Mouse (Mus musculus): Measurements from ENCODE around the gene Spata17. TPM values are rescaled to one million over a fixed set of nuclear protein-coding genes. Genes with fewer than 3 reads are reported as not detected.

Gene Spata17
- polyA plus RNA-seq, 1 experiment from 2014 or later: 2.0 TPM

GRCm38 (mm10) chr1:187235161-187235560, 19.9 kb upstream of the Spata17 start:
- no peaks in the 10 kb centered on the region for H3K4me1 ChIP-seq (replicated peaks; ENCODE audit: control insufficient read depth, insufficient read depth, low read length)
- H3K9me3 ChIP-seq (ENCODE audit: control insufficient read depth, low read length): no peaks in the 10 kb centered on the region
- WGBS: over 99% methylated on average over 3 of the region's 3 CpGs
- DNase-seq (ENCODE audit: low spot score) (no peak), ATAC-seq (replicated peaks; ENCODE audit: low FRiP score) (no peak)
- H3K36me3 ChIP-seq (ENCODE audit: control insufficient read depth, insufficient read depth, low read length): no peaks in the 10 kb centered on the region; the same call in 1 of the 2 replicates
- no peak overlapping the region for H3K9ac ChIP-seq (ENCODE audit: low read length)
- no peak overlapping the region for H3K4me2 ChIP-seq (ENCODE audit: low read depth, low read length, severe bottlenecking)
- no peak overlapping the region for H3K27ac ChIP-seq (ENCODE audit: low read depth, low read length)
- H3K27me3 ChIP-seq (ENCODE audit: control insufficient read depth, insufficient read depth, low read length): no peaks in the 10 kb centered on the region
- H3K4me3 ChIP-seq (ENCODE audit: low read depth, low read length): no peak overlapping the region

- DNase-seq (ENCODE audit: low spot score): no peak
- H3K9me3 ChIP-seq (ENCODE audit: control insufficient read depth, low read length): no peaks in the 10 kb centered on the region
- H3K36me3 ChIP-seq (ENCODE audit: control insufficient read depth, insufficient read depth, low read length): no peaks in the 10 kb centered on the region; the same call in 1 of the 2 replicates
- WGBS: 72% methylated on average over 7 of the region's 7 CpGs
- H3K4me3 ChIP-seq (ENCODE audit: low read depth, low read length): no peak overlapping the region
- no peak overlapping the region for H3K9ac ChIP-seq (ENCODE audit: low read length)
- H3K27ac ChIP-seq (ENCODE audit: low read depth, low read length): no peak overlapping the region
- H3K4me1 ChIP-seq (replicated peaks; ENCODE audit: control insufficient read depth, insufficient read depth, low read length): no peaks in the 10 kb centered on the region
- H3K27me3 ChIP-seq (ENCODE audit: control insufficient read depth, insufficient read depth, low read length): no peaks in the 10 kb centered on the region
- no peak for ATAC-seq (replicated peaks; ENCODE audit: low FRiP score)
- no peak overlapping the region for H3K4me2 ChIP-seq (ENCODE audit: low read depth, low read length, severe bottlenecking)
These were observed 17.8 kb upstream of the Spata17 start for GRCm38 (mm10) chr1:187232996-187233615.

- 90% methylated on average over 14 of the region's 14 CpGs for WGBS
- H3K27me3 ChIP-seq (ENCODE audit: control insufficient read depth, insufficient read depth, low read length): no peaks in the 10 kb centered on the region
- H3K4me1 ChIP-seq (replicated peaks; ENCODE audit: control insufficient read depth, insufficient read depth, low read length): no peaks in the 10 kb centered on the region
- no peak overlapping the region for H3K9ac ChIP-seq (ENCODE audit: low read length)
- H3K4me2 ChIP-seq (ENCODE audit: low read depth, low read length, severe bottlenecking): no peak overlapping the region
- H3K36me3 ChIP-seq (ENCODE audit: control insufficient read depth, insufficient read depth, low read length): no peaks in the 10 kb centered on the region
- no peak for DNase-seq (ENCODE audit: low spot score)
- no peak overlapping the region for H3K27ac ChIP-seq (ENCODE audit: low read depth, low read length)
- H3K9me3 ChIP-seq (ENCODE audit: control insufficient read depth, low read length): no peaks in the 10 kb centered on the region
- no peak for ATAC-seq (replicated peaks; ENCODE audit: low FRiP score)
- H3K4me3 ChIP-seq (ENCODE audit: low read depth, low read length): no peak overlapping the region
These were observed 17.1 kb upstream of the Spata17 start for GRCm38 (mm10) chr1:187232196-187232955.

DNA sequence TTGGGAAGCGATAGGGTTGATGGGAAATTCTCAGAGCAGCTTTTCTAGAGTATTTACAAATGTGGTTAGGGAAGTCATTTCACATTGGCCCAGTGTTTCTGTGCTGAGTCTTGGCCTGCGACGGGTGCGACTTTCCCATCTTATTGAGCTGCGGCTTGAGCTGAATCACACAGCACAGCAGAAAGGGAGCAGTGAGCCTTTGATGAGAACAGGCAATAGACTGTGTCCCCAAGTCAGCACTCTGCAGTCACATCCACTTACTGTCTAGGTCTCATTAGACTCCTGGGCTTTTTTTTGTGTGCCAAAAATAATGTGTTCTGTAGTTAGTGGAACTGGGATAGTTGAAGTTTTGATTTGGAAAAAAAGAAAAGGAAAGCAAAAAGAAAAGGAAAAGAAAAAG, 15.0 kb upstream of the Spata17 start:
- Histone ChIP-seq H3K36me3 (ENCODE audit: control insufficient read depth, insufficient read depth, low read length) (no peaks in the 10 kb centered on the region; the same call in 1 of the 2 replicates), H3K4me1 (replicated peaks; ENCODE audit: control insufficient read depth, insufficient read depth, low read length) (no peaks in the 10 kb centered on the region), H3K9ac (ENCODE audit: low read length) (no peak overlapping the region), H3K27ac (ENCODE audit: low read depth, low read length) (no peak overlapping the region), H3K27me3 (ENCODE audit: control insufficient read depth, insufficient read depth, low read length) (no peaks in the 10 kb centered on the region), H3K4me2 (ENCODE audit: low read depth, low read length, severe bottlenecking) (no peak overlapping the region), H3K4me3 (ENCODE audit: low read depth, low read length) (no peak overlapping the region), H3K9me3 (ENCODE audit: control insufficient read depth, low read length) (no peaks in the 10 kb centered on the region)
- 93% methylated on average over 5 of the region's 5 CpGs for WGBS
- no peak for DNase-seq (ENCODE audit: low spot score)
- no peak for ATAC-seq (replicated peaks; ENCODE audit: low FRiP score)

DNA sequence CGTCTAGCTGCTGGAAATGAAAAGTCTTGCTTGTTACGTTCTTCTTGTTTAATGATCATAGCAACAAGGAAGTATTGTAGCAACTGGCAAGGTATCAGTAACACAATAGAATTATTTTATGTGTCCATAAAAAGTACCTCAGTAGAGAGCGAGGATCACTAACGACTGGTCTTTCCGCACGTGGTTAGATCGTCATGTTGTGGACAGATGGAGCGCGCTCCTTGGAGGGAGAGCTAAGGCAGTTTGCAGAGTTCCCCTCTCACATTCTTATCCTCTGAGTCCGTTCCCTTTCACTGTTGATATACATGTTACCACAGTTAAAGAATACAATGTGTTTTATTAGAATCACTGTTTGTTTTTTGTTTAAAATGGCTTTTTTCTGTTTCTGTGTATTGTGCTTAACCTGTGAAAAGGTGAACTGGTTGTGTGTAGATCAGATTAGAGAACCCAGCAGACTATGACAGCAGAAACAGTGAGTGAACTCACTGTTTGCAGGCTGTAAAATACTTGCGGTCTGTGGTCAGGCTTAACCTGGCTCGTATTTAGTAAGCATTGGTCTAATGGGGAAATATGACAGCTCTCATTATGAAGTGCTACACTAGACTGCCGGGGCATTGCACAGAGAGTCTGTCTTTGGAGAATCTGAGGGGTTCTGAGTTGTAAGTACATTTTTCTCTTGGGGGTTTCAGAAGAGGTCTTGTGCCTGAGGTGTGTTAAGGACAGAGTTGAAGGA, 13.3 kb upstream of the Spata17 start:
- H3K36me3 ChIP-seq (ENCODE audit: control insufficient read depth, insufficient read depth, low read length): no peaks in the 10 kb centered on the region; the same call in 1 of the 2 replicates
- no peak for ATAC-seq (replicated peaks; ENCODE audit: low FRiP score)
- 90% methylated on average over 13 of the region's 13 CpGs for WGBS

GRCm38 (mm10) chr1:187226328-187227025, 11.2 kb upstream of the Spata17 start:
- H3K4me1 ChIP-seq (replicated peaks; ENCODE audit: control insufficient read depth, insufficient read depth, low read length): no peaks in the 10 kb centered on the region
- H3K36me3 ChIP-seq (ENCODE audit: control insufficient read depth, insufficient read depth, low read length): no peaks in the 10 kb centered on the region; the same call in 1 of the 2 replicates
- WGBS: 83% methylated on average over 11 of the region's 11 CpGs
- no peak overlapping the region for H3K4me3 ChIP-seq (ENCODE audit: low read depth, low read length)
- no peak overlapping the region for H3K9ac ChIP-seq (ENCODE audit: low read length)
- no peak for DNase-seq (ENCODE audit: low spot score)
- no peaks in the 10 kb centered on the region for H3K27me3 ChIP-seq (ENCODE audit: control insufficient read depth, insufficient read depth, low read length)
- no peak overlapping the region for H3K4me2 ChIP-seq (ENCODE audit: low read depth, low read length, severe bottlenecking)
- no peak overlapping the region for H3K27ac ChIP-seq (ENCODE audit: low read depth, low read length)
- ATAC-seq (replicated peaks; ENCODE audit: low FRiP score): no peak
- no peaks in the 10 kb centered on the region for H3K9me3 ChIP-seq (ENCODE audit: control insufficient read depth, low read length)

More for the DNA sequence above, 13.3 kb upstream of the Spata17 start:
- Histone ChIP-seq H3K27ac (ENCODE audit: low read depth, low read length) (no peak overlapping the region), H3K9ac (ENCODE audit: low read length) (no peak overlapping the region), H3K4me3 (ENCODE audit: low read depth, low read length) (no peak overlapping the region), H3K9me3 (ENCODE audit: control insufficient read depth, low read length) (no peaks in the 10 kb centered on the region), H3K27me3 (ENCODE audit: control insufficient read depth, insufficient read depth, low read length) (no peaks in the 10 kb centered on the region), H3K4me2 (ENCODE audit: low read depth, low read length, severe bottlenecking) (no peak overlapping the region), H3K4me1 (replicated peaks; ENCODE audit: control insufficient read depth, insufficient read depth, low read length) (no peaks in the 10 kb centered on the region)
- DNase-seq (ENCODE audit: low spot score): no peak

- 82% methylated on average over 6 of the region's 6 CpGs for WGBS
These were observed 5.5 kb upstream of the Spata17 start for GRCm38 (mm10) chr1:187220756-187221155.

More at GRCm38 (mm10) chr1:187220756-187221155, 5.5 kb upstream of the Spata17 start:
- H3K9me3 ChIP-seq (ENCODE audit: control insufficient read depth, low read length): no peaks in the 10 kb centered on the region
- H3K27me3 ChIP-seq (ENCODE audit: control insufficient read depth, insufficient read depth, low read length): no peaks in the 10 kb centered on the region
- no peak overlapping the region for H3K27ac ChIP-seq (ENCODE audit: low read depth, low read length)
- H3K4me2 ChIP-seq (ENCODE audit: low read depth, low read length, severe bottlenecking): no peak overlapping the region
- H3K9ac ChIP-seq (ENCODE audit: low read length): no peak overlapping the region
- ATAC-seq (replicated peaks; ENCODE audit: low FRiP score) (no peak), DNase-seq (ENCODE audit: low spot score) (no peak)
- no peak overlapping the region for H3K4me3 ChIP-seq (ENCODE audit: low read depth, low read length)
- H3K4me1 ChIP-seq (replicated peaks; ENCODE audit: control insufficient read depth, insufficient read depth, low read length): peaks cover 3% of the 10 kb centered on the region; the same call in 1 of the 2 replicates
- no peaks in the 10 kb centered on the region; the same call in 1 of the 2 replicates for H3K36me3 ChIP-seq (ENCODE audit: control insufficient read depth, insufficient read depth, low read length)

All from forebrain, embryonic 11.5 days (tissue).